ENCODE assay signal across 9 mouse cellular contexts in the genomic region with DNA sequence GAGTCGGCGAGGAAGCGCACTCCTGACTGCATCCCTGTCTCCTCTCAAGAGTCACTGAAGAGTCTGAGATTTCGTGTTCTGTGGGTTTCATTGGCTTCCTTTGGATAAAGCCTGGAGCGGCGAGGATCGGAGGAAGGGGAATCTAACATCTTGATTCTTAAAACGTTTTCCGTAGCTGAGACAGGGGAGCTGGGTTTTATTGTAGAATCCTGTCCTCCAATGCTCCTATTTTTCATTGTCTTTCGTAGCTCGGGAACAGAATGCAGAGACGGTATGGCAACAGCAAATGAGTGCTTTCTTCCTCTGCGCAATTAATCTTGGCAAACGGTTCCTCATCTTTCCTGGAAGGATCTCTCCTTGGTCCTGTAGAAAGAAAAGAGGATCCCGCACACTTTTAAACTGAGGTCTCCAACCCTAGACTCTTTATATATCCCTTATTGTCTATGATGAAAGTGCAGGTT. TPM values are rescaled to one million over a fixed set of nuclear protein-coding genes. Genes with fewer than 3 reads are reported as not detected.
DNase-seq lines count a peak whose midpoint lies in the region; ATAC-seq lines count a peak whose summit lies in the region.
"Had no signal": no experiment of that assay in that cellular context is flagged by ENCODE, and none has a peak within 500 bp of the region (broad histone marks: within the 10 kb centered on the region; RNA-seq: fewer than 3 reads in every experiment).

No protein-coding gene starts in this region.

- no peak overlapping the region for H3K27ac ChIP-seq in heart, embryonic 14.5 days (replicated peaks in 1 of 2; ENCODE audit: control insufficient read depth in 1 of 2, insufficient read depth in 1 of 2, low read depth in 2 of 2, low read length in 2 of 2)
- H3K27ac ChIP-seq in forebrain, embryonic 10.5 days: peak overlapping the region; percentile 54
- H3K27ac ChIP-seq in liver, embryonic 12.5 days: no peak overlapping the region
- no peak overlapping the region for H3K27ac ChIP-seq in stomach, embryonic 16.5 days (ENCODE audit: low read length)

- H3K27me3 ChIP-seq in heart, embryonic 14.5 days (ENCODE audit: control insufficient read depth, insufficient read depth, low read length): peaks cover 10% of the 10 kb centered on the region
- H3K27me3 ChIP-seq in forebrain, embryonic 10.5 days (ENCODE audit: poor library complexity, severe bottlenecking): peaks cover 60% of the 10 kb centered on the region
- peaks cover 50% of the 10 kb centered on the region for H3K27me3 ChIP-seq in liver, embryonic 12.5 days (replicated peaks)
- H3K27me3 ChIP-seq in stomach, embryonic 16.5 days (ENCODE audit: control insufficient read depth, insufficient read depth, low read length): 0 out of 2 replicates have a peak, but pooled peaks cover 4% of the 10 kb centered on the region

- no peaks in the 10 kb centered on the region for H3K9me3 ChIP-seq in heart, embryonic 14.5 days (ENCODE audit: control insufficient read depth, low read length)
- H3K9me3 ChIP-seq in forebrain, embryonic 10.5 days: no peaks in the 10 kb centered on the region
- no peaks in the 10 kb centered on the region for H3K9me3 ChIP-seq in liver, embryonic 12.5 days (replicated peaks)
- H3K9me3 ChIP-seq in stomach, embryonic 16.5 days (replicated peaks; ENCODE audit: control insufficient read depth, low read length): no peaks in the 10 kb centered on the region

- H3K4me3 ChIP-seq in heart, embryonic 14.5 days (ENCODE audit: control insufficient read depth in 1 of 2, insufficient read depth in 1 of 2, low read depth in 1 of 2, low read length in 2 of 2): peak overlapping the region; percentile 42 to 51
- H3K4me3 ChIP-seq in forebrain, embryonic 10.5 days: peak overlapping the region; percentile 61
- H3K4me3 ChIP-seq in liver, embryonic 12.5 days: peak overlapping the region; percentile 60
- peak overlapping the region; percentile 42 for H3K4me3 ChIP-seq in stomach, embryonic 16.5 days (replicated peaks; ENCODE audit: low read length)

- peak overlapping the region; percentile 32 for H3K9ac ChIP-seq in heart, embryonic 14.5 days (ENCODE audit: low read length)
- H3K9ac ChIP-seq in liver, embryonic 12.5 days: peak overlapping the region; percentile 56
- peak overlapping the region; percentile 44 for H3K9ac ChIP-seq in stomach, embryonic 16.5 days (ENCODE audit: low read length)

- no peak for ATAC-seq in heart, embryonic 14.5 days (ENCODE audit: insufficient number of reproducible peaks, insufficient read depth, low FRiP score, low read depth)
- no peak for ATAC-seq in liver, embryonic 12.5 days
- no peak for ATAC-seq in stomach, embryonic 16.5 days (ENCODE audit: insufficient read depth, low FRiP score)

- no peaks in the 10 kb centered on the region for H3K36me3 ChIP-seq in heart, embryonic 14.5 days (ENCODE audit: control insufficient read depth, insufficient read depth, low read length)
- no peaks in the 10 kb centered on the region for H3K36me3 ChIP-seq in forebrain, embryonic 10.5 days (replicated peaks)
- H3K36me3 ChIP-seq in liver, embryonic 12.5 days: no peaks in the 10 kb centered on the region
- H3K36me3 ChIP-seq in stomach, embryonic 16.5 days (ENCODE audit: control insufficient read depth, insufficient read depth, low read length): no peaks in the 10 kb centered on the region

- no peak for DNase-seq in heart, adult 9 months (ENCODE audit: low spot score in 2 of 2)
- peak; percentile 50 for DNase-seq in Muller cell, postnatal 12 days (ENCODE audit: inconsistent ontology term)
- DNase-seq in forebrain, embryonic 10.5 days (ENCODE audit: extremely low spot score, low spot score): peak; percentile 43
- no peak for DNase-seq in gastrocnemius, postnatal 10 days
- DNase-seq in adrenal gland, postnatal 14 days: no peak

- H3K4me2 ChIP-seq in heart, embryonic 14.5 days (ENCODE audit: low read length): peak overlapping the region; percentile 70
- H3K4me2 ChIP-seq in liver, embryonic 12.5 days: peak overlapping the region; percentile 76
- peak overlapping the region; percentile 61 for H3K4me2 ChIP-seq in stomach, embryonic 16.5 days (ENCODE audit: low read depth, low read length)

- 1% methylated on average over 15 of the region's 15 CpGs for WGBS in heart, embryonic 14.5 days
- WGBS in forebrain, embryonic 10.5 days: under 1% methylated on average over 15 of the region's 15 CpGs
- WGBS in liver, embryonic 12.5 days (ENCODE audit: insufficient replicate concordance): 2% methylated on average over 15 of the region's 15 CpGs
- under 1% methylated on average over 15 of the region's 15 CpGs for WGBS in stomach, embryonic 16.5 days

- peaks cover 2 to 3% of the 10 kb centered on the region in 2 experiments; a peak in 1 of 4 replicates for H3K4me1 ChIP-seq in heart, embryonic 14.5 days (ENCODE audit: control insufficient read depth in 2 of 2, insufficient read depth in 2 of 2, low read length in 2 of 2)
- peaks cover 21% of the 10 kb centered on the region for H3K4me1 ChIP-seq in forebrain, embryonic 10.5 days
- H3K4me1 ChIP-seq in liver, embryonic 12.5 days: peaks cover 43% of the 10 kb centered on the region
- peaks cover 6% of the 10 kb centered on the region for H3K4me1 ChIP-seq in stomach, embryonic 16.5 days (ENCODE audit: control insufficient read depth, insufficient read depth, low read length)

RNA-seq across cellular contexts. Expression of a gene that starts 33.3 kb away (rescaled TPM):
- polyA plus RNA-seq in heart, embryonic 14.5 days (2014; fragmentation: Nextera tagmentation; extraction: Ambion mirVana): not detected in 2 replicates
- polyA plus RNA-seq in forebrain, embryonic 10.5 days (2016; fragmentation: Nextera tagmentation; extraction: Ambion mirVana): not detected in 2 replicates
- not detected in 2 replicates for polyA plus RNA-seq in liver, embryonic 12.5 days (2016; fragmentation: Nextera tagmentation; extraction: Ambion mirVana)
- not detected in 2 replicates for polyA plus RNA-seq in stomach, embryonic 16.5 days (2015; fragmentation: Nextera tagmentation; extraction: Ambion mirVana)
- not detected for total RNA-seq in gastrocnemius, postnatal 10 days (2021)
- total RNA-seq in adrenal gland, postnatal 14 days (2021): not detected in 2 replicates
- total RNA-seq: layer of hippocampus, adult 8-10 months had no signal

RNA-seq across cellular contexts. Expression of a gene that starts 52.7 kb away (rescaled TPM):
- polyA plus RNA-seq in heart, embryonic 14.5 days (2014; fragmentation: Nextera tagmentation; extraction: Ambion mirVana): not detected in 2 replicates
- 0.15 and 0.21 TPM in 2 replicates for polyA plus RNA-seq in forebrain, embryonic 10.5 days (2016; fragmentation: Nextera tagmentation; extraction: Ambion mirVana)
- polyA plus RNA-seq in liver, embryonic 12.5 days (2016; fragmentation: Nextera tagmentation; extraction: Ambion mirVana): not detected in 2 replicates
- polyA plus RNA-seq in stomach, embryonic 16.5 days (2015; fragmentation: Nextera tagmentation; extraction: Ambion mirVana): not detected in 2 replicates
- not detected for total RNA-seq in gastrocnemius, postnatal 10 days (2021)
- not detected in 2 replicates for total RNA-seq in adrenal gland, postnatal 14 days (2021)
- total RNA-seq: layer of hippocampus, adult 8-10 months had no signal

Comparison
In these comparisons a context has a peak if more than half of its experiments do, and no peak if none do; other contexts are left out.
1. DNase-seq: peak in Muller cell, postnatal 12 days (single experiment) and forebrain, embryonic 10.5 days (single experiment); none in heart, adult 9 months (0 of 2), gastrocnemius, postnatal 10 days (single experiment) and adrenal gland, postnatal 14 days (single experiment).
2. Peak in every context shown above with its lines, with median percentiles within 50 percentile points of each other: H3K4me2 ChIP-seq, H3K4me3 ChIP-seq and H3K9ac ChIP-seq.